ENCODE assay signal across 16 mouse cellular contexts in genomic region chr12:109918901-109919300, GRCm38 (mm10).
"Had no signal": no experiment of that assay in that cellular context is flagged by ENCODE, and none has a peak within 500 bp of the region (broad histone marks: within the 10 kb centered on the region; RNA-seq: fewer than 3 reads in every experiment).

No protein-coding gene starts in this region.

- DNase-seq: layer of hippocampus, adult 9-11 months; layer of hippocampus, postnatal 36 days; liver; liver, embryonic 13.5 days; liver, postnatal 0 days; right cerebral cortex, postnatal 14 days; thymus, postnatal 36 days had no signal

- ATAC-seq: hindbrain, embryonic 16.5 days; inflammation-experienced regulatory T-cells, adult 6 months; intestine, postnatal 0 days; liver, postnatal 0 days had no signal

- H3K36me3 ChIP-seq: limb, embryonic 12.5 days; liver, embryonic 13.5 days; lung, embryonic 15.5 days; midbrain, embryonic 12.5 days; neural tube, embryonic 12.5 days had no signal

- H3K4me1 ChIP-seq: liver, embryonic 13.5 days; lung, embryonic 15.5 days; megakaryocyte, embryonic 14.5 days; neural tube, embryonic 12.5 days had no signal

- H3K4me3 ChIP-seq: limb, embryonic 12.5 days; liver, embryonic 13.5 days; lung, embryonic 15.5 days; megakaryocyte, embryonic 14.5 days; midbrain, embryonic 12.5 days; neural tube, embryonic 12.5 days had no signal

- H3K27ac ChIP-seq: limb, embryonic 12.5 days; liver, embryonic 13.5 days; lung, embryonic 15.5 days; macrophage; midbrain, embryonic 12.5 days; neural tube, embryonic 12.5 days had no signal

- H3K4me2 ChIP-seq: limb, embryonic 12.5 days; liver, embryonic 13.5 days; lung, embryonic 15.5 days; midbrain, embryonic 12.5 days; neural tube, embryonic 12.5 days had no signal

- H3K27me3 ChIP-seq: liver, embryonic 13.5 days; lung, embryonic 15.5 days; midbrain, embryonic 12.5 days; neural tube, embryonic 12.5 days had no signal

- H3K9me3 ChIP-seq: limb, embryonic 12.5 days; liver, embryonic 13.5 days; lung, embryonic 15.5 days; megakaryocyte, embryonic 14.5 days; midbrain, embryonic 12.5 days; neural tube, embryonic 12.5 days had no signal

- H3K9ac ChIP-seq: limb, embryonic 12.5 days; liver, embryonic 13.5 days; liver, postnatal 0 days; lung, embryonic 15.5 days; midbrain, embryonic 12.5 days; neural tube, embryonic 12.5 days had no signal
